Mouse (Mus musculus): ENCODE data around the gene Fam19a2. TPM values are rescaled to one million over a fixed set of nuclear protein-coding genes. Genes with fewer than 3 reads are reported as not detected.

Gene Fam19a2
- polyA plus RNA-seq, 1 experiment from 2014 or later = 5.3 TPM

DNA sequence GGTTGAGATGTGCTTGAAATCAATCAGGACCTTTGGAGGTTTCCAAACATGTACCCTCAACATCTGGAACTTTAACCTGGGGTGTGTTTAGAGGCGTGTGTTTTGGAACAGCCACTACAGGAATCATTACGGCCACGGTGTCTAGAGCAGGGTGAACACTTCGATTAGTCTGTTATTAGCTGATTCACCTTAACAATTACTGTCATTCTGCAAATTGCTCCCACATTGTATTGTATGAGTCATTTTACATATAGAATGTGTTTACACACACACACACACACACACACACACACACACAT, 429.1 kb downstream of the Fam19a2 start:
- ATAC-seq (ENCODE audit: low FRiP score, low TSS enrichment) = no peak
- Histone ChIP-seq H3K4me1 (ENCODE audit: control insufficient read depth, insufficient read depth, low read length) (no peaks in the 10 kb centered on the region), H3K4me2 (replicated peaks; ENCODE audit: low read depth, low read length) (no peak overlapping the region), H3K9ac (ENCODE audit: low read depth, low read length) (no peak overlapping the region), H3K27ac (ENCODE audit: low read depth, low read length) (no peak overlapping the region), H3K27me3 (ENCODE audit: control insufficient read depth, insufficient read depth, low read length) (no peaks in the 10 kb centered on the region), H3K36me3 (ENCODE audit: control insufficient read depth, insufficient read depth, low read length) (no peaks in the 10 kb centered on the region), H3K4me3 (ENCODE audit: low read length) (no peak overlapping the region), H3K9me3 (ENCODE audit: control insufficient read depth, low read length) (no peaks in the 10 kb centered on the region)
- 94% methylated on average over 4 of the region's 4 CpGs for WGBS

GRCm38 (mm10) chr10:123702595-123702994, 438.8 kb downstream of the Fam19a2 start:
- ATAC-seq (ENCODE audit: low FRiP score, low TSS enrichment) = no peak
- Histone ChIP-seq H3K9me3 (ENCODE audit: control insufficient read depth, low read length) (no peaks in the 10 kb centered on the region), H3K36me3 (ENCODE audit: control insufficient read depth, insufficient read depth, low read length) (no peaks in the 10 kb centered on the region), H3K4me1 (ENCODE audit: control insufficient read depth, insufficient read depth, low read length) (no peaks in the 10 kb centered on the region), H3K27ac (ENCODE audit: low read depth, low read length) (no peak overlapping the region), H3K4me2 (replicated peaks; ENCODE audit: low read depth, low read length) (no peak overlapping the region), H3K9ac (ENCODE audit: low read depth, low read length) (no peak overlapping the region), H3K4me3 (ENCODE audit: low read length) (no peak overlapping the region), H3K27me3 (ENCODE audit: control insufficient read depth, insufficient read depth, low read length) (no peaks in the 10 kb centered on the region)
- WGBS = 71% methylated on average over 4 of the region's 4 CpGs

- H3K4me2 ChIP-seq (replicated peaks; ENCODE audit: low read depth, low read length) = no peak overlapping the region
- 83% methylated on average over 3 of the region's 3 CpGs for WGBS
- H3K27ac ChIP-seq (ENCODE audit: low read depth, low read length) = no peak overlapping the region
- H3K4me3 ChIP-seq (ENCODE audit: low read length) = no peak overlapping the region
- no peaks in the 10 kb centered on the region for H3K4me1 ChIP-seq (ENCODE audit: control insufficient read depth, insufficient read depth, low read length)
- H3K9ac ChIP-seq (ENCODE audit: low read depth, low read length) = no peak overlapping the region
- H3K36me3 ChIP-seq (ENCODE audit: control insufficient read depth, insufficient read depth, low read length) = no peaks in the 10 kb centered on the region
- H3K27me3 ChIP-seq (ENCODE audit: control insufficient read depth, insufficient read depth, low read length) = no peaks in the 10 kb centered on the region
- no peaks in the 10 kb centered on the region for H3K9me3 ChIP-seq (ENCODE audit: control insufficient read depth, low read length)
- ATAC-seq (ENCODE audit: low FRiP score, low TSS enrichment) = no peak
Observed at GRCm38 (mm10) chr10:123707026-123707425, 443.2 kb downstream of the Fam19a2 start.

GRCm38 (mm10) chr10:123710738-123711137, 446.9 kb downstream of the Fam19a2 start:
- no peak overlapping the region for H3K9ac ChIP-seq (ENCODE audit: low read depth, low read length)
- H3K27ac ChIP-seq (ENCODE audit: low read depth, low read length) = no peak overlapping the region
- no peak overlapping the region for H3K4me2 ChIP-seq (replicated peaks; ENCODE audit: low read depth, low read length)
- no peak for ATAC-seq (ENCODE audit: low FRiP score, low TSS enrichment)
- no peaks in the 10 kb centered on the region for H3K36me3 ChIP-seq (ENCODE audit: control insufficient read depth, insufficient read depth, low read length)
- WGBS = 73% methylated on average over 2 of the region's 2 CpGs
- no peak overlapping the region for H3K4me3 ChIP-seq (ENCODE audit: low read length)
- H3K9me3 ChIP-seq (ENCODE audit: control insufficient read depth, low read length) = no peaks in the 10 kb centered on the region
- no peaks in the 10 kb centered on the region for H3K4me1 ChIP-seq (ENCODE audit: control insufficient read depth, insufficient read depth, low read length)
- no peaks in the 10 kb centered on the region for H3K27me3 ChIP-seq (ENCODE audit: control insufficient read depth, insufficient read depth, low read length)

DNA sequence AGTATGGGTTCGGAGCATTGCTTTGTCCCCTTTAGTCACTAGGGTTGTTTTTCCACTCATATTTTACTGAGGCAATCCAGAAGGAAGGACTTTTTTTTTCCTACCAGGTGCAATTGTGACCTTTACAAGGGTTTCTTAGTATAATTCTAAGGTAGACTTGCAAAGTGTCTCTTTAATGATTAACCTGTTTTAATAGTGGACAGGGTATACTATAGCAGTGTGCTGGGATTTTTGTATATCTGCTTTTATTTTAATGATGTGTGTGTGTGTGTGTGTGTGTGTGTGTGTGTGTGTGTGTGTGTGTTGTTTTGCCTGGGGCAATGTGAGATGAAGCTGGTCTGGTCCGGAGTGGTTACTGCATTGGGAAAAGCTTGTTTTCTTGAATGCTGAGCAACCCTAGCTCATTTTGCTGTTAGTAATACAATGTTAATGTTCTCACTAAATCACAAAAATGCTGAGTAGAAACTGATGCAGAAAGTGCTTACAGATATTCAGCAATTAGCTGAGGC, 458.2 kb downstream of the Fam19a2 start:
- Histone ChIP-seq H3K36me3 (ENCODE audit: control insufficient read depth, insufficient read depth, low read length) (no peaks in the 10 kb centered on the region), H3K27me3 (ENCODE audit: control insufficient read depth, insufficient read depth, low read length) (no peaks in the 10 kb centered on the region), H3K4me3 (ENCODE audit: low read length) (no peak overlapping the region), H3K4me2 (replicated peaks; ENCODE audit: low read depth, low read length) (no peak overlapping the region), H3K4me1 (ENCODE audit: control insufficient read depth, insufficient read depth, low read length) (no peaks in the 10 kb centered on the region), H3K27ac (ENCODE audit: low read depth, low read length) (no peak overlapping the region), H3K9ac (ENCODE audit: low read depth, low read length) (no peak overlapping the region), H3K9me3 (ENCODE audit: control insufficient read depth, low read length) (no peaks in the 10 kb centered on the region)
- ATAC-seq (ENCODE audit: low FRiP score, low TSS enrichment) = peak; percentile 57; the same call in 1 of the 2 replicates
- WGBS = 72% methylated on average over 2 of the region's 2 CpGs

DNA sequence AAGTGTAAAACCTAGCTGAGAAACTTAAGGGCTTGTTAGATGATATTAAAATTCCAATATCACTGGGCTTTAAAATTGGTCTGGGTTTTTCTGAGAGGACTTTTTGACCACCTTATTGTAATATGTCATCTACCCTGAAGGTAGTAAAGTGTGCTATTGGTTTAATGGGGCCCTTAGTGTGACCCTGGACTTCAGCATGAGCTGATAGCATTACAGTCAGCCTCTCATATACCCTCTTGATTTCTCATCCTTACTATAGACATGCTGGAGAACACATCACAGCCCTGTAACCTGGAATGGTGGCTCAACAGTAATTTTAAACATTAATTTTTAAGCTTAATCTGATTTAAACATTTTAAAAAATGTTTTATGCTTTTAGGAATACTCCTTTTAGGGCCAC, 459.8 kb downstream of the Fam19a2 start:
- Histone ChIP-seq H3K4me1 (ENCODE audit: control insufficient read depth, insufficient read depth, low read length) (no peaks in the 10 kb centered on the region), H3K4me3 (ENCODE audit: low read length) (no peak overlapping the region), H3K36me3 (ENCODE audit: control insufficient read depth, insufficient read depth, low read length) (no peaks in the 10 kb centered on the region), H3K27ac (ENCODE audit: low read depth, low read length) (no peak overlapping the region), H3K27me3 (ENCODE audit: control insufficient read depth, insufficient read depth, low read length) (no peaks in the 10 kb centered on the region), H3K4me2 (replicated peaks; ENCODE audit: low read depth, low read length) (no peak overlapping the region), H3K9ac (ENCODE audit: low read depth, low read length) (no peak overlapping the region), H3K9me3 (ENCODE audit: control insufficient read depth, low read length) (no peaks in the 10 kb centered on the region)
- ATAC-seq (ENCODE audit: low FRiP score, low TSS enrichment) = no peak

DNA sequence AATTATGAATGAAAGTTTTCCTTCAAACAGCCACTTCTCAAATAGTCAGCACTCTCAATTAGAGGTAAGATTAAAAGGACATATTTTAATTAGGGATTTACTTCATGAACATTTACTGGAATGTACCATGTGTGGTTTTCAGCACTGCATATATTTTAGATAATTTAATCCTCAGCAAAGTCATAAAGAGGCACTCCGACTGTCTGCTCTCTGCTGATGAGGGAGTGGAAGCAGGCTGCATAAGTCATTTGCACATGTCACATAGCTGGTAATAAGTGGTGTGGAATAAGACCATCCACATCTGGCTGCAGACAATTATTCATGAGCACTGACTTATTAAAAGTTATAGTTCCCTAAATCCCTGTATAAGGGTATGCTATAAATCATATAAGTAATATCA, 484.5 kb downstream of the Fam19a2 start:
- ATAC-seq (ENCODE audit: low FRiP score, low TSS enrichment) = no peak

DNA sequence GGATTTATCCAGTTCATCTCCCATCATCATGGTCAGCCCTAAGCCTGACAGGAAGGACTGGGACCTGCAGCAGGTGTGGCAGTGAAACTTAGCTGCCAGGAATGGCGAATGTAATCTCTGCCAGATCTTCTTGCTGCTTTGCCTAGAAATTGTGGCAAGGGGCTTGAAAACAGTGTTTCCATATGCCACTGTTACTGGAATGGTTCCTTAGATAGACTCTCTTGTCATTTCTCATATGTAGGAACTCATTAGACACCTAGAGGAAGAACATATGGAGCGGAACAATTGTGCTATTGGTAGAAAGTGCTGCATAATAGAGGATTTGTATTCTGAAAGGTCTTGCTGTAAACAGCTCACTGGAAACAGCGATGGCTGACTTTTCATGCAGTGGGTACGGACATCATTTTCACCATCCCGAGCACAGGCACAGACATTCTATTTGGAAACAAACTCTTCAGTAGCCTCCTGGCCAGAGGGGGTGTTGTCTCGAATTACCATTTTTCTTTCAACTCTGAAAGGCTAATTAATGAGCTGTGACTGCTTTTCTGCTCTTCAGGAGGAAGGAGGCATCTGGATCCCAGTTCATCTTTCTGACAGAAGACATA, 488.0 kb downstream of the Fam19a2 start:
- peak; percentile 84 for ATAC-seq (ENCODE audit: low FRiP score, low TSS enrichment)
- H3K27ac ChIP-seq (ENCODE audit: low read depth, low read length) = no peak overlapping the region

More for the DNA sequence above, 484.5 kb downstream of the Fam19a2 start:
- Histone ChIP-seq H3K4me3 (ENCODE audit: low read length) (no peak overlapping the region), H3K9me3 (ENCODE audit: control insufficient read depth, low read length) (no peaks in the 10 kb centered on the region), H3K27ac (ENCODE audit: low read depth, low read length) (no peak overlapping the region), H3K4me1 (ENCODE audit: control insufficient read depth, insufficient read depth, low read length) (0 out of 2 replicates have a peak, but pooled peaks cover 8% of the 10 kb centered on the region), H3K36me3 (ENCODE audit: control insufficient read depth, insufficient read depth, low read length) (no peaks in the 10 kb centered on the region), H3K4me2 (replicated peaks; ENCODE audit: low read depth, low read length) (no peak overlapping the region), H3K9ac (ENCODE audit: low read depth, low read length) (no peak overlapping the region), H3K27me3 (ENCODE audit: control insufficient read depth, insufficient read depth, low read length) (no peaks in the 10 kb centered on the region)
- WGBS = 46% methylated on average over 1 of the region's 1 CpGs

DNA sequence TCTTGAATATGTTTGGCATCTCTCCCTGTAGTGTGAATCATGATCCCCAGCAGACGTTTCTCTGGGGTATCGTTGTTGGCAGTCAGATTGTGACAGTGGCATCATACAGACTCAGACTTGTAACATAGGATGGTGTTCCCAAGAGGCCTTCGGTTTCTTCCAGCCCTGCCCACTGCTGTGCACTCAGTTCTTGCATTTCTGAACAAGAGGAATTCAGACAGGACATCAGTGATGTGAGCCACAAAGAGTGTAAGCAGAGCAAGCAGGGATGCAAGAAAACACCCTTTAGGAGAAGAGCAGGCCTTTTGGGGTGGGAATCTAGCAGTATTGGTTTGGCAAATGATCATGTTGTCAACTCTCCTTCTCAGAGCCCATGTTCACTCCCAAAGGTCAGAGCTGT, 489.0 kb downstream of the Fam19a2 start:
- no peaks in the 10 kb centered on the region for H3K27me3 ChIP-seq (ENCODE audit: control insufficient read depth, insufficient read depth, low read length)
- H3K4me1 ChIP-seq (ENCODE audit: control insufficient read depth, insufficient read depth, low read length) = 0 out of 2 replicates have a peak, but pooled peaks cover 8% of the 10 kb centered on the region
- H3K36me3 ChIP-seq (ENCODE audit: control insufficient read depth, insufficient read depth, low read length) = no peaks in the 10 kb centered on the region
- no peak; the same call in 1 of the 2 replicates for ATAC-seq (ENCODE audit: low FRiP score, low TSS enrichment)
- no peaks in the 10 kb centered on the region for H3K9me3 ChIP-seq (ENCODE audit: control insufficient read depth, low read length)
- H3K4me2 ChIP-seq (replicated peaks; ENCODE audit: low read depth, low read length) = no peak overlapping the region
- 55% methylated on average over 3 of the region's 3 CpGs for WGBS
- no peak overlapping the region for H3K27ac ChIP-seq (ENCODE audit: low read depth, low read length)
- no peak overlapping the region for H3K9ac ChIP-seq (ENCODE audit: low read depth, low read length)
- H3K4me3 ChIP-seq (ENCODE audit: low read length) = no peak overlapping the region

More for the DNA sequence above, 488.0 kb downstream of the Fam19a2 start:
- no peaks in the 10 kb centered on the region for H3K36me3 ChIP-seq (ENCODE audit: control insufficient read depth, insufficient read depth, low read length)
- H3K9ac ChIP-seq (ENCODE audit: low read depth, low read length) = no peak overlapping the region
- 0 out of 2 replicates have a peak, but pooled peaks cover 8% of the 10 kb centered on the region for H3K4me1 ChIP-seq (ENCODE audit: control insufficient read depth, insufficient read depth, low read length)
- H3K9me3 ChIP-seq (ENCODE audit: control insufficient read depth, low read length) = no peaks in the 10 kb centered on the region
- H3K4me3 ChIP-seq (ENCODE audit: low read length) = no peak overlapping the region
- 38% methylated on average over 6 of the region's 6 CpGs for WGBS
- H3K4me2 ChIP-seq (replicated peaks; ENCODE audit: low read depth, low read length) = no peak overlapping the region
- H3K27me3 ChIP-seq (ENCODE audit: control insufficient read depth, insufficient read depth, low read length) = no peaks in the 10 kb centered on the region

Measured in kidney, embryonic 14.5 days (tissue).